Mouse (Mus musculus) olfactory bulb, adult 2 months (tissue): Measurements from ENCODE around the gene Trmt10b.

ENCODE experiments used
- CTCF ChIP-seq: fragments of 200-500 bp; IDR thresholded peaks from 2 replicates; pipeline ENCODE4 v1.5.1; 2012; ENCODE audit warnings: low read depth, mild to moderate bottlenecking, low read length, moderate library complexity; ENCODE audit not compliant: insufficient read depth
- POLR2A ChIP-seq: fragments of 200-500 bp; IDR thresholded peaks from 2 replicates; pipeline ENCODE4 v1.6.1; 2012; ENCODE audit warnings: mild to moderate bottlenecking, low read depth, low read length, moderate library complexity; ENCODE audit not compliant: insufficient read depth

GRCm38 (mm10) chr4:45271041-45271452, 25.9 kb upstream of the Trmt10b start:
- no peak for TF ChIP-seq POLR2A
- TF ChIP-seq CTCF, result no peak
